ENCODE assay signal across 10 mouse cellular contexts in the genomic region with DNA sequence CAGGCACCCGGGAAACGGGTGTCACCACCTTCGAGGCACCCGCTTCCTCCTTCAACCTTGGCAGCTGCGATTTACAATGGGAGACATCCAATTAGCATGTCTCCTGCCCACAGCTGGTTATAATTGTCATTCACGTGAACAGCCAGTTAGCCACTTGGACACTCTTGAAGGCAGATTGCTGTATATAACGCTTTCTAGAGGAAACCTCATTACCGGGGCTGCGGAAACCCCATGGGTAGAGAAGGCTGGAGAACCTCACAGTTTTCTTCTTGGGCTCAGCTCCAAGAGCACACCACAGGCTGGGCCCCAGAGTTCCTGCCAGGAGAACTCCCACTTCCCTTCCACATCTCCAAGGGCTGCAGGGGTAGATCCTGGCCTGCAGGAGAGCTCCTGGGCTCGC.
A peak's percentile ranks its signal among the peaks of the same experiment; 100 is the strongest.
DNase-seq lines count a peak whose midpoint lies in the region; ATAC-seq lines count a peak whose summit lies in the region.
"Had no signal": no experiment of that assay in that cellular context is flagged by ENCODE, and none has a peak within 500 bp of the region (broad histone marks: within the 10 kb centered on the region; RNA-seq: fewer than 3 reads in every experiment).

No protein-coding gene starts in this region.

- ATAC-seq in frontal cortex, adult (ENCODE audit: low TSS enrichment), result peak; percentile 80
- ATAC-seq in lung, embryonic 16.5 days (ENCODE audit: low read depth), result peak; percentile 31; the same call in 1 of the 2 replicates
- ATAC-seq in hematopoietic stem cell, adult 5-6 weeks (replicated peaks in 1 of 2; ENCODE audit: insufficient read depth in 1 of 2, low FRiP score in 2 of 2, low TSS enrichment in 1 of 2, low read depth in 1 of 2, poor library complexity in 2 of 2, severe bottlenecking in 2 of 2), result peak; percentile 63

- no peaks in the 10 kb centered on the region for H3K9me3 ChIP-seq in lung, embryonic 16.5 days (ENCODE audit: control insufficient read depth, low read length)

- H3K36me3 ChIP-seq in lung, embryonic 16.5 days (ENCODE audit: control insufficient read depth, insufficient read depth, low read length), result no peaks in the 10 kb centered on the region

- no peaks in the 10 kb centered on the region for H3K27me3 ChIP-seq in lung, embryonic 16.5 days (ENCODE audit: control insufficient read depth, insufficient read depth, low read depth, low read length)

- H3K4me1 ChIP-seq in lung, embryonic 16.5 days (replicated peaks; ENCODE audit: control insufficient read depth, insufficient read depth, low read length), result peaks cover 12% of the 10 kb centered on the region

- DNase-seq in frontal cortex, postnatal 25 days (ENCODE audit: low spot score in 2 of 2), result no peak
- DNase-seq in lung, postnatal 14 days, result no peak
- DNase-seq in retina, postnatal 1 day, result peak; percentile 69
- DNase-seq in yolk sac, embryonic 10.5 days (ENCODE audit: low spot score), result no peak
- no peak for DNase-seq in spleen, postnatal 10 days (ENCODE audit: low spot score in 2 of 2)
- DNase-seq: cerebellum, postnatal 25 days had no signal

- no peak overlapping the region for H3K4me2 ChIP-seq in lung, embryonic 16.5 days (ENCODE audit: low read depth, low read length)

- 52% methylated on average over 10 of the region's 10 CpGs for WGBS in lung, embryonic 16.5 days

- no peak overlapping the region for H3K4me3 ChIP-seq in lung, embryonic 16.5 days (ENCODE audit: low read length)
- H3K4me3 ChIP-seq: myocyte had no signal

- H3K9ac ChIP-seq in lung, embryonic 16.5 days (ENCODE audit: low read length), result no peak overlapping the region

- no peak overlapping the region for H3K27ac ChIP-seq in lung, embryonic 16.5 days (ENCODE audit: low read length)
